Mouse (Mus musculus) liver, adult 2 months (tissue): ENCODE results near the gene Adamtsl1.

Source experiments
- CTCF ChIP-seq: fragments of 200-500 bp; IDR thresholded peaks from 2 replicates; pipeline ENCODE4 v1.5.1; 2011; ENCODE audit warnings: low read depth, low read length, control low read depth
- POLR2A ChIP-seq: fragments of 200-500 bp; IDR thresholded peaks from 2 replicates; pipeline ENCODE4 v1.6.1; 2011; ENCODE audit warnings: low read length, control low read depth; ENCODE audit not compliant: insufficient read depth; ENCODE audit errors: extremely low read depth

DNA sequence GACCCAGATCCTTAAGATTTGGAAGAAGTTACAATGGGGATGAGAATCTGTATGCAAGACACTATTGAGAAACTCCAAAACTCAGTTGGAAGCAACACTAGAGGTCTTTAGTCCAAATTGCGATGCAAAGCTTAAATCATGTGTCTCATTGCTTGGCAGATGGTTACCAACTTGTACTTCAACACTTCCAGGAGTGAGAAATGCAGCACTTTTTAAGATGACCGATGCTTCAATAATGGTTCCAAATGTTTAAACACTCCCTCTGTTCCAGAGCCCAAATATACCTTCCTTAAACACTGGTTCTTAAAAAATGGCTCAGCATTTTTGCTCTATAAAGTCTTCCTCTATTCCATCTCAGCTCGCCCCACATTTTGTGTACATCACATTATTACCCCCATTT lies 499.7 kb downstream of the Adamtsl1 start:
- TF ChIP-seq CTCF (no peak), POLR2A (no peak)
